Mouse (Mus musculus) thymus, adult 2 months (tissue): ENCODE results near the gene Gm9903. TPM values are rescaled to one million over a fixed set of nuclear protein-coding genes. Genes with fewer than 3 reads are reported as not detected.

Source experiments
- DNase-seq: peaks from one replicate; pipeline ENCODE4 v3.0.0; 2021
- H3K27ac ChIP-seq: fragments of 200-500 bp; 2 replicates; pipeline ENCODE4 v1.5.1; 2012; ENCODE audit warnings: low read length, control low read depth; ENCODE audit not compliant: control insufficient read depth, insufficient read depth
- H3K27me3 ChIP-seq: fragments of 200-500 bp; 2 replicates; pipeline ENCODE4 v1.6.1; 2012; ENCODE audit warnings: mild to moderate bottlenecking, low read length, moderate library complexity, mixed read lengths; ENCODE audit not compliant: control insufficient read depth, insufficient read depth
- H3K36me3 ChIP-seq: fragments of 200-500 bp; 2 replicates; pipeline ENCODE4 v1.6.1; 2012; ENCODE audit warnings: mild to moderate bottlenecking, low read length, moderate library complexity; ENCODE audit not compliant: control insufficient read depth, insufficient read depth
- H3K4me1 ChIP-seq: fragments of 200-500 bp; replicated peaks from 2 replicates; pipeline ENCODE4 v1.6.1; 2012; ENCODE audit warnings: low read length; ENCODE audit not compliant: control insufficient read depth, insufficient read depth
- H3K4me3 ChIP-seq: fragments of 200-500 bp; 2 replicates; pipeline ENCODE4 v1.5.1; 2012; ENCODE audit warnings: mild to moderate bottlenecking, low read length, control low read depth, moderate library complexity; ENCODE audit not compliant: control insufficient read depth, insufficient read depth
- CTCF ChIP-seq: fragments of 200-500 bp; IDR thresholded peaks from 2 replicates; pipeline ENCODE4 v1.5.1; 2012; ENCODE audit warnings: mild to moderate bottlenecking, control low read depth, low read length, moderate library complexity, borderline replicate concordance; ENCODE audit not compliant: control insufficient read depth, poor library complexity, insufficient read depth; ENCODE audit errors: extremely low read depth
- POLR2A ChIP-seq: fragments of 200-500 bp; IDR thresholded peaks from 2 replicates; pipeline ENCODE4 v1.6.1; 2012; ENCODE audit warnings: mild to moderate bottlenecking, low read length, control low read depth, moderate library complexity; ENCODE audit not compliant: control insufficient read depth, poor library complexity, insufficient read depth; ENCODE audit errors: extremely low read depth
- WGBS: fragments of 180-500 bp; shearing (Covaris S2); methylation state at CpG from one replicate; pipeline ENCODE4 v1.1.7; 2018; 5-methylcytosine and 5-hydroxymethylcytosine counted together
- polyA plus RNA-seq: library from polyadenylated mRNA; depleted of rRNA; stranded (reverse); fragments of >200 nt; gene quantifications from 2 replicates; pipeline ENCODE4 v1.2.3, GENCODE M21; 2012; rRNA removed

Gm9903 gene
- polyA plus RNA-seq: 0.56 and 0.82 TPM in 2 replicates

DNA sequence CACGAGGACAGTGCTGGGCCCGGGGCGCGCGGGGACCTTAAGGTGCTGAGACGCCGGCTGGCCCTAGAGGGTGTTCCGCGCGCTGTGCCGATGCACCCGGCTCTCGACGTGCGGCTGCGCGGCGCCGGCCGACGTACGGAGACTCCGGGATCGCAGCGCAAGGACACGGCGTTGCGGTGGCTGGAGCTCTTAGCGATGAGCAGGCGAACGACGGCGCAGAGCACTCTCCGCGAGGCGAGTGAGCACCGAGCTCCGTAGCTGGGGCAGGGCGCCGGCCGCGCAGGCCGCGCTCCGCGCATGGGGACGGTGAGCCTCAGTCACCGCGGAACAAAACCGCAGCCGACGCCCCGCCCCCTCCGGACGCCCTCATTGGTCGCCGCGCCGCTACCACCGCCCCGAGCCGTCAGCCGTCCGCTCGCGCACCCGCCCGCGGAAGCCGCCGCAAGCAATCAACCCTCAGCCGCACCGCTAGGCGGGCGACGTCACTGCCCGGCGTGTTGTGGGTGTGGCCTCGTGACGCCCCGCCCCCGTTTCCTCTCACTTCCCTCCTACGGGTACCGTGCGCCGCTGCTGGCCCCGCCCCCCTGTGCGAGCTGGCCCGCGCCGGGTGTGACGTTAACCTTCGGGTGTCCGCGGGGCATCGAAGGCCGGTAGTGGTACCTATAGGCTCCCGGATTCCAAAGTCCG lies at the start of gene Gm9903, which contains the start of gene Fam53a:
Gene Gm9903 (plus strand): TSS at position 625 of the 687 bp plus-strand sequence.
Gene Fam53a (minus strand): TSS at position 335 of the 687 bp plus-strand sequence.
- TF ChIP-seq POLR2A (peak; percentile 99), CTCF (peak; percentile 68; the same call in 1 of the 2 replicates)
- peak within 1 kb of the TSS; percentile 61 for H3K4me3 ChIP-seq
- H3K27ac ChIP-seq: peak within 1 kb of the TSS; percentile 91
- H3K27me3 ChIP-seq: no peaks in the 10 kb centered on the region
- peak; percentile 100 for DNase-seq
- peaks cover 13% of the 10 kb centered on the region for H3K4me1 ChIP-seq
- H3K36me3 ChIP-seq: no peaks in the 10 kb centered on the region
- under 1% methylated on average over 99 of the region's 99 CpGs for WGBS

- Histone ChIP-seq H3K27me3 (no peaks in the 10 kb centered on the region), H3K4me1 (no peaks in the 10 kb centered on the region), H3K27ac (no peak overlapping the region), H3K36me3 (no peaks in the 10 kb centered on the region), H3K4me3 (no peak overlapping the region)
- WGBS: 88% methylated on average over 1 of the region's 1 CpGs
- DNase-seq: no peak
- TF ChIP-seq CTCF: no peak
These were observed 49.4 kb upstream of the Gm9903 start for GRCm38 (mm10) chr5:33580336-33580735.

- WGBS: 92% methylated on average over 18 of the region's 18 CpGs
- TF ChIP-seq POLR2A: no peak
- no peak for TF ChIP-seq CTCF
- Histone ChIP-seq H3K27ac (no peak overlapping the region), H3K4me1 (no peaks in the 10 kb centered on the region), H3K27me3 (no peaks in the 10 kb centered on the region), H3K36me3 (no peaks in the 10 kb centered on the region), H3K4me3 (no peak overlapping the region)
- DNase-seq: no peak
These were observed 42.1 kb upstream of the Gm9903 start for GRCm38 (mm10) chr5:33587498-33588058.

GRCm38 (mm10) chr5:33588066-33588465 lies 41.7 kb upstream of the Gm9903 start:
- no peaks in the 10 kb centered on the region for H3K4me1 ChIP-seq

DNA sequence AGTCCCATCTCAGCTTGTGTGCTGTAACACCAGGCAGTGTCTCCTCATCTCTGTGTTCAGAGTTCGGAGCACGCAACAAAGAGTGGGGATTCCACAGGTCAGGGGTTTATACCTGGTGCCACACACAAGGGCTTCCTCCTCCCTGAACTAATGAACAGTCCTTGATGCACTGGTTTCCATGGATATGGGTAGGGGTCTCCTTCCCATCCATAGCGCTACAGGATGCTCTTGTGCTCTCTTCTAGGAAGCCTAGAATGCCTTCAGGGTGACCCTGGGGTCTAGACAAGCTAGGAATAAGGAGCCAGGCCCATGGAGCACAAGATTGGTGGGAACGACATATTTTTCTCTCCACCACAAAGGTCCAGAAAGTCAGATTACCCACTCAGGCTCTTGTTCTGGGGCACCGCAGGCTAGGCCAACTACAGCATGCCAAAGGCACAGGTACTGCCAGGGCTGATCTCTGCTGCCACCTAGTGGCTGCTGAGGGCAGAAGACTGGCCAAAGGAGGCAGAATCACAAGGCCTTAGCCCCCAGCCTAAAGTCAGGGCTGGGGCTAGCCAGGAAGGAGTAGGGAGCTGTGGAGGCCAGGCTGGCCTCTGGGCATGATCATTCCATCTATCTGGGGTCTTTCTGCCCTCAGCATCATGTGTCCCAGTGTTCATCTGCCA lies 40.4 kb upstream of the Gm9903 start:
- TF ChIP-seq POLR2A (no peak), CTCF (peak; percentile 93)

More at GRCm38 (mm10) chr5:33588066-33588465, 41.7 kb upstream of the Gm9903 start:
- Histone ChIP-seq H3K27me3 (no peaks in the 10 kb centered on the region), H3K36me3 (no peaks in the 10 kb centered on the region), H3K4me3 (no peak overlapping the region), H3K27ac (no peak overlapping the region)
- DNase-seq: no peak
- TF ChIP-seq POLR2A (no peak), CTCF (no peak)
- WGBS: 84% methylated on average over 3 of the region's 3 CpGs

DNA sequence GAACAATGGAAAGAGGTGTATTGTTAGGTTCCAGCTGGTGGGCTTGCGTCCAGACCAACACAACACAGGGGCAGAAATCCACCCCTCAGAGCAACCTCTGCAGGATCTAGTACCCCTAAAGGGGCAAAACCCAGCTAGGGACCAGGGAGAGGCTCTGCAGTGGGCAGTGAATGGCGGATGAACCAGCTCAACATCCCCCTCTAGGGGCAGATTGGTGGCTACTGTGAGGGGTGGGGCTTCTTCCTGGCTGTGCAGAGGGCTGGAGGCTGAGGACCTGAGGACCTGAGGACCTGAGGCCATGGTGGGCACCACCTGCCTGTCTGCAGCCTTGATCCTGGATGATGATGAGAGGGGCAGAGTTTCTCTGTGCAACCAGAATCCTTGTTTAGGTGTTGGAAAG lies 36.1 kb upstream of the Gm9903 start:
- TF ChIP-seq CTCF (no peak; the same call in 1 of the 2 replicates), POLR2A (no peak)
- H3K36me3 ChIP-seq: no peaks in the 10 kb centered on the region

More for the DNA sequence above, 40.4 kb upstream of the Gm9903 start:
- H3K27me3 ChIP-seq: no peaks in the 10 kb centered on the region
- no peaks in the 10 kb centered on the region for H3K4me1 ChIP-seq
- no peak overlapping the region for H3K4me3 ChIP-seq
- 64% methylated on average over 5 of the region's 5 CpGs for WGBS
- peak; percentile 70 for DNase-seq
- no peaks in the 10 kb centered on the region for H3K36me3 ChIP-seq
- H3K27ac ChIP-seq: no peak overlapping the region

More for the DNA sequence above, 36.1 kb upstream of the Gm9903 start:
- 59% methylated on average over 2 of the region's 2 CpGs for WGBS
- no peak overlapping the region for H3K27ac ChIP-seq
- H3K4me3 ChIP-seq: no peak overlapping the region
- H3K4me1 ChIP-seq: no peaks in the 10 kb centered on the region
- DNase-seq: peak; percentile 40
- H3K27me3 ChIP-seq: no peaks in the 10 kb centered on the region
